Mouse (Mus musculus): ENCODE data around the gene Unc5a.
A peak's percentile ranks its signal among the peaks of the same experiment; 100 is the strongest.

Unc5a gene

GRCm38 (mm10) chr13:55006415-55006742 is 57.2 kb downstream of the Unc5a start:
- no peak for DNase-seq

- DNase-seq: no peak
Observed at GRCm38 (mm10) chr13:55008589-55008988, 59.4 kb downstream of the Unc5a start.

- no peak for DNase-seq
Observed at GRCm38 (mm10) chr13:55011103-55011502, 61.9 kb downstream of the Unc5a start.

DNA sequence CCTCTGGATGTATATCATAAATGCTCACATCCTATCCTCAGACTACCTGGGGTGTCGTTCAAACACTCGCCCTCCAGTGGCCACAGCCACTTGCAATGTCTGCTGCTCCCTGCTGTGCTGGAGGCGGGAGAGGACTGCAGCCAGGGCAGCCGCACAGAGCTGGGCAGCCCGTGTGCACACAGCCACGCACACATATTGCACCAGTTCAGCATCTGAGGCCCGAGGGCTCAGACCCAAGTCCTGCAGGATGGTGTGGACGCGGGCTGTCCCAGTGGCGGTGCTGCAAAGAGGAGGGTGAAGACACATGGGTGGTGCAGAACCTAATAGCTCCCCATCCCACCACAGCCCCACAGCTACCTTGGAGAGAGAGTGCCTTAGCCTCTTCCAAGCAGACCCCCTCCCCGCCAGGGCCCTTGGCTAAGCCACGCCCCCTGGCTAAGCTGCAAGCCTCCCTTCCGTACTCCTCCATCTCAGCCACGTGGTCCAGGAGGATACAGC is 62.8 kb downstream of the Unc5a start:
- peak; percentile 19 for DNase-seq

- DNase-seq: no peak
Observed at GRCm38 (mm10) chr13:55013702-55014344, 64.6 kb downstream of the Unc5a start.

DNA sequence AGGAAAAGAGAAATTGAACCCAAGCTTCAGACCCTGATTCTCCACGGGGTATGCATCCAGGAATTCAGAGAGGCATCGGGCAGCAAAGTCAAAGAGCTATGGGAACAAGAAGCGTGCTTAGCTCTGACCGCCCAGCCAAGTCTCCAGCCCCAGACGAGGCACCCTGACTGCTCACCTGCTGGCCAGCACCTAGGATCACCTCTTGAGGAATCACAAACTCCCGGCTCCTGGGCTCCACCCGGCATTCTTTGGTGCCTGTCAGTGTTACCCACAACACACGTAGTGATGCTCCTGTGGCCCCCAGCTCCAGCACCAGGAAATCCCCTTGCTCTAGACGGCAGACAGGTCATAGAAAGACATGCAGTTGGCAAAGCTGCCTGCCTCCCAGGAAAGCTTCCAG is 65.2 kb downstream of the Unc5a start:
- DNase-seq: no peak

DNA sequence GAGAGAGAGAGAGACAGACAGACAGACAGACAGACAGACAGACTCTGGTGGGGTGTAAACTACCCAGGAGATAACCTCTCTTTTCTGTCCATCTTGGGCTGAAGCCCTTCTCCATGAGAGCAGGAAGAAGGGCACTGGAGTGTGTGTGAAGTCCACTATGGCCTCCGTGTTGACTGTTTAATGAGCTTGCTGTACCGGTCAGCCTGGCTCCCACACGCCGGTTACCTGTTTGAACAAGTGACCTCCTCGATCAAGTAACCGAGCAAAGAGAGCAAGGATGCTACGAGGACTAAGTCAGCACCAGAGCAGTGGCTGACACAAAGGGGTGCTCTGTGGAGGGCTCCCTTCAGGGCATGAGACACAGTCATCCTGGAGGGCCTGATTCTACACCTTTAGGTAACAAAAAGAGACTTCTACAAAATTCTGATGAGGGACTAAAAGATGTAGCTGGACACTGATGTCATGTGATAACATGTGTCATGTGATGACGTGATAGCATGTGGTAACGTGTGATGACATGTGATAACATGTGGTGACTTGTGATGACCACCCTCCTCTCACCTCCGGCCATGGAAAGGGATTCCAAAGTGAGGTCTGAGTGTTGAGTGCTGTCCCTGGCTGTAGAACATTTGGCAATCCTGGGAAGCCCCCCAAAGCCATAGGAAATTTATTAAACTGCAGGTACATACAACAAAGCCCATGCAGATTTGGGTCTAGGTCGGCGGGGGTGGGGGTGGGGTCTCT is 68.1 kb downstream of the Unc5a start:
- no peak for DNase-seq

DNA sequence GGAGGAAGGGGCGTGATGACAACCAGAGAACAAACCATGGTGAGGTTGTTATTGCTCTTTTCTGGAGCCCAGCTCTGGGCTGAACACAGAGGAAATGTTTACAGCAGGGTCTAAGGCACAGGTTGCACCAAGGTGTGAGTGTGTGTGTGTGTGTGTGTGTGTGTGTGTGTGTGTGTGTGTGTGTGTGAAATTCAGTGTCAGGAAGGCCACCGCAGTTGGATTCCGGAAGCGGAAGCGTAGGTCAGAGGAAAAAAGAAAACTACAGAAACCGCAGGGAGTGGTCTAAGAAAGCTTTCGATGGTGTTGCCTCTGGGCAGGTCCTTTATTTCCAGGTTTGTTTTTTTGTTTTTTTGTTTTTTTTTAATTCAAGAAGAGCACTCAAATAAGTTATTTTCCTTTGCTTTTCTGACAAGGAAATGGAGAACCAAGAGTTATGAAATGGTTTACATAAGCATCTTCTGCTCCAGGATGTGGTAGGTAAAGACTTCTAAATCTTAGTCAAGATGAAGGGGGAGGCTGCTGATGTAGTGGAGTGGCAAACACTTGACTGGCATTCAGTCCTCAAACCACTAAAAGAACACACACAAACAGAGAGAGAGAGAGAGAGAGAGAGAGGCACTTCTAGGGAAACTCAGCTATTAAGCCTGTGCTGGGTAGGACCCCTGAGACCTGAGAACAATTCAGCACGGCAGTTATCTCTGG is 68.8 kb downstream of the Unc5a start:
- no peak for DNase-seq

DNA sequence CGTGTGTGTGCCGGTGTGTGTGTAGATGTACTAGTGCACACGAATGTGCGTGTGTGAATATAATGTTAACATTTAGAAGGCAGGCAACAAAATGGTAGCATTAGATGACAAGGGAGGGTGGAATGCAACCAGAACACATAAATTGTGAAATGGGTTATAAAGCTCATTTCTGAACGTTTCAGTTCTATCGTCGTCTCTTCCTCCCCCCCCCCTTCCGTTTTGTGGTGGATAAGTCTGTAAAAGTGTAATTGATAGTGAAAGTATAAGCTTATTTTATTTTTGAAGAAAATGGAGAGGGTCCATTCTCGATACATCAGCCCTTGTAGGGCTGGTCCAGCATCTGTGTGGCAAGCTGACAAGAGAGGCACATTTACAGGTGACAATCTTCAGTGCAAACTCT is 69.5 kb downstream of the Unc5a start:
- DNase-seq: no peak

GRCm38 (mm10) chr13:55019181-55019580 is 70.0 kb downstream of the Unc5a start:
- no peak for DNase-seq

DNA sequence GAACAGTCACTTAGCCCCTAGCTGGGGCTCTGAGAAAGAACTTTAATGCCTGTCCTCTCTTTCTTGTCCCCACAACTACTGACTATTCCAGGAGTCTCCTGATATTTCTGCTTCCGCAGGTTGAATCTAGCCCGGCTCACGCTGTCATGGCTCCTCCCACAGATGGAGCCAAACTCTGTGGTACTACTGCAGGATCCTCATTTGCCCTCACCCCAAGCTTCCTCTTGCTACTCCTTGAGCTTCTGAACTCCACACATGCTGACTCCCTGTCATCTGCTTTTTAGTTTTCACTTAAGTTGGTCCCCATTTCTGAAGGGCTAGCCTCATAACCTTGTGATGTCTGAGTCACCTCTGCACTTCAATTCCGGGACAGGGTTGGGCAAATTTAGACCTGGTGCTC is 70.8 kb downstream of the Unc5a start:
- no peak for DNase-seq

DNA sequence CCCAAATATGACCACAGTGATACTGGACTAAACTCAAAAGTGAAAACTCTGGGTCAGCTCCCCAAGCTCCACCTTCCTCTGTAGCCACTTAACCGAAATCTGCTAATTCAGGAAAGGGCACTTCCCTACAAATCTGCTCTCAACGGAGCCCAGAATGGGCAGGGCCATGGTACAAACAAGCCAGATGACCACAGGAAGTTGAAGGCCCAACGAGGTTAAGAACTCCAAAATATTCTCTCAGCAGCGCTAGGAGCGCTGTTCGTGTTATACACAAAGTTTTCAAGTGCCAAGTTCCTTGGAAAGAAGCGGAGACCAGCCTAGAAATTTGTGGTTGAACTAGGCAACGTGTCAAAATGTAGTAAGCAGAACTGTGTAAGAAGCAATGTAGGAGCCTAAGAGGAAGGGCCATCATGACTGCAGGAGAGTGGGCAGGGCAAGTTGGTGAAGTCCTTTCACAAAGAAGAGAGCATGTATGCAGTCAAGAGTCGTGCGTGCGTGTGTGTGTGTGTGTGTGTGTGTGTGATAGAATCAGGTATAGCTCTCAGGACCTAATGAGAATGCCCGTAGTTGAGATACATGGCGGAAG is 72.1 kb downstream of the Unc5a start, which contains the start of gene Hk3:
Gene Hk3 (minus strand): TSS at position 192 of the 586 bp plus-strand sequence.
- DNase-seq: no peak

DNA sequence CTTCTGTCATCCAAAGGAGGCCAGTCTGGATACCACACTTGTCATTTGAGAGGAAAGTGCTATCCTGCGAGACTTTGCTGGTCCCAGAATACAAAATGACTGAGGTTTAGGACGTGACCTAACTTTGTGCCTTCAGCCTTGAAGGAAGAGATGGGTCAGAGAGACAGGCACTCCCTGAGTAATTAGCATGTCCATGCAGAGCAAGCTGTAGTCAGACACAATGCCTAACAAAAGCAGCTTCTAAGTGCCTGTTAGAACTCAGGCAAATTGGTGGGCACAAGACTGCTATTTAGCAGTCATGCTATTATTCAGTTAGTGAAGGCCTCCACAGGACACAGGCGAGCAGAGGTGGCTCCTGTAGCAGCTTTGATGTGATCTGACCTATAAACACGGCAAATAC is 73.0 kb downstream of the Unc5a start:
- DNase-seq: no peak

GRCm38 (mm10) chr13:55022715-55023114 is 73.5 kb downstream of the Unc5a start:
- DNase-seq: no peak

- DNase-seq: no peak
Observed at GRCm38 (mm10) chr13:55024215-55024614, 75.0 kb downstream of the Unc5a start.

DNA sequence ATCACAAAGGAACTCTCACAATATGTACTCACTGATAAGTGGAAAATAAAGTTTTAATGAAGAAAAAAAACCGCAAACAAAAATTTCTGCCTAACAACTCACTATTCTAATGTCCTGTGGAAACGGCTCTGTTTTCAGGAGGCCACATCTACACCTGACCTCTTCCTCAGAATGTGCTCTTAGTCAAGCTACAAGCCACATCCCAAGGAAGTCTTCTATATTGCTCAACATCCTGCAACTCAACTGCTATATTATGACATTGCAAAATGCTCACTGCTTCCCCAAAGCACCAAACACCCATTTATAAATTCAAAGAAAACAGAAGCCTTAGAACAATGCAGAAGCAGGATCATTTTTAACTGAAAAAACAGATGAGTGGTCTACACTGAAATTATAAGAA is 90.8 kb downstream of the Unc5a start:
- no peak for DNase-seq

DNA sequence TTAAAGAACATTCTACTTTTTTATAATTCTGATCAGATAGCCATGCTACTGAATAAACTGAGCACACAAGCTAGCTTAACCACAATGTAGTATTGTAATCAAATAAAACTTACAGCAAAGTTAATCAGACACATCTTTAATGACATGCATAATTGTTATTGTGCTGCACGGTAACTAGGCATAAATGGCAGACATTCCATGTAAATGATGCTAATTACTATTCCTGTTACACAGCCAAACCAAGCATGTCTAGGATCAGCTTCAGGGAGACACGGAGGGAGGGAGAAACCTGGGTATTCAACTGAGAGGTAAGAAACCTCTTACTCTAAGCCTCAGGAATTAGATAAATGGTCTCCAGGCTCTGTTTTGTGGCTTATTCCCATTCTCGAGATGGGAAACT is 98.5 kb downstream of the Unc5a start:
- no peak for DNase-seq
